Mouse (Mus musculus) activated CD4-positive, CD25-positive, alpha-beta regulatory T cell (primary cell): ENCODE data around the gene Tfap2b. TPM values are rescaled to one million over a fixed set of nuclear protein-coding genes. Genes with fewer than 3 reads are reported as not detected.

Experiments used
- polyA plus RNA-seq, 2 experiments: library from polyadenylated mRNA; unstranded; fragments of 100-300 nt; shearing (Covaris generic); gene quantifications; one replicate each; pipeline ENCODE4 v1.2.1; 2017

Gene Tfap2b
- polyA plus RNA-seq, result not detected

DNA sequence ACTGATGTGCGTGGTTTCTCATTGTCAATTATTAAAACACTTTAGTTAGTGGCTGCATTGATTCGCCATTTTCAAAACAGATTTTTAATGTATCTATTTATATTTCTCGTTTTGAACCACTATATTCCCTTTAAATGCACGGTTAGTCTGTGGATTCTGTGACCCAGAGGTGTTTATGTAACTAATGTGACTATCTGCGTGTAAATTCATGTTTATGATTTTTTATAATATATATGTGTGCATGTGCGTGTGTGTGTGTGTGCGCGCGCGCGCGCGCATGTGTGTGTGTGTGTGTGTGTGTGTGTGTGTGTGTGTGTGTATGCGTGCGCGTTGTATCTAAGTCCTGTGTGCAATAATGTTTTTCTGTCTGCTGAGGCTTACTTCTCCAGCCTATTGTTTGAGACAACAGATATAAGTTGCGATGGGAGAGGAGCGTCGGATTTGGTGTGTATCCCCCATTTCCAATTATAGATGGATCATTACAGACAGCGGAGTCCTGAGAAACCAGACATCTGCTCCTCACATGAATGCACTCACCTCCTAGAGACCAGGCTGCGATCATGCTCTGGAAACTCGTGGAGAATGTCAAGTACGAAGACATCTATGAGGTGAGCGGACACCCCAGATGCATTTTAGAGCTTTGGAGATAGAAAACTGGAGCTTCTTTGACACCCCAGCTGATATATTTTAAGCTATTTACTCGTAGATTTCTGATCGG, at the start of gene Tfap2b:
TSS of gene Tfap2b (plus strand) at position 274 of the 718 bp plus-strand sequence.

Other genes starting within 250 kb of the Tfap2b start
- gene Tfap2d, start 105.9 kb upstream of the Tfap2b start, polyA plus RNA-seq, result not detected